Mouse (Mus musculus) heart, embryonic 15.5 days (tissue): ENCODE measurements around the gene Cyp4x1. TPM values are rescaled to one million over a fixed set of nuclear protein-coding genes. Genes with fewer than 3 reads are reported as not detected.

ENCODE experiments used
- ATAC-seq: fragments of 200-750 bp; cut with Nextera tagmentation; replicated peaks from 2 replicates; pipeline ENCODE4 v1.8.0; 2017; ENCODE audit warnings: low read depth, moderate TSS enrichment; ENCODE audit not compliant: insufficient number of reproducible peaks, insufficient read depth, low FRiP score
- H3K27ac ChIP-seq: fragments of 300-500 bp; sonication (generic); 2 replicates; pipeline ENCODE4 v1.5.1; 2015; ENCODE audit warnings: mild to moderate bottlenecking, inconsistent platforms
- H3K27me3 ChIP-seq: fragments of 300-500 bp; sonication (generic); 2 replicates; pipeline ENCODE4 v1.6.1; 2015; ENCODE audit warnings: inconsistent platforms
- H3K36me3 ChIP-seq: fragments of 300-500 bp; sonication (generic); 2 replicates; pipeline ENCODE4 v1.6.1; 2015; ENCODE audit warnings: mild to moderate bottlenecking, inconsistent platforms
- H3K4me1 ChIP-seq: fragments of 300-500 bp; sonication (generic); replicated peaks from 2 replicates; pipeline ENCODE4 v1.6.1; 2015; ENCODE audit warnings: inconsistent platforms
- H3K4me2 ChIP-seq: fragments of 300-500 bp; sonication (generic); 2 replicates; pipeline ENCODE4 v1.6.1; 2015; ENCODE audit warnings: inconsistent platforms, mild to moderate bottlenecking, moderate library complexity
- H3K4me3 ChIP-seq: fragments of 300-500 bp; sonication (generic); 2 replicates; pipeline ENCODE4 v1.5.1; 2015; ENCODE audit warnings: mild to moderate bottlenecking, inconsistent platforms
- H3K9ac ChIP-seq: fragments of 300-500 bp; sonication (generic); 2 replicates; pipeline ENCODE4 v1.6.1; 2015; ENCODE audit warnings: mild to moderate bottlenecking, inconsistent platforms
- H3K9me3 ChIP-seq: fragments of 300-500 bp; sonication (generic); replicated peaks from 2 replicates; pipeline ENCODE4 v1.6.1; 2016; ENCODE audit warnings: inconsistent platforms
- WGBS: fragments of 180-500 bp; shearing (Covaris S2); methylation state at CpG from one replicate; pipeline ENCODE4 v1.1.7; 2015; ENCODE audit warnings: mixed read lengths; 5-methylcytosine and 5-hydroxymethylcytosine counted together
- polyA plus RNA-seq: library from polyadenylated mRNA; unstranded; fragments of >200 nt; fragmentation: Nextera tagmentation; extraction: Ambion mirVana; gene quantifications from 2 replicates; pipeline ENCODE4 v1.2.1, GENCODE M21; 2015

Gene Cyp4x1
- polyA plus RNA-seq, 1 experiment from 2014 or later, result not detected

DNA sequence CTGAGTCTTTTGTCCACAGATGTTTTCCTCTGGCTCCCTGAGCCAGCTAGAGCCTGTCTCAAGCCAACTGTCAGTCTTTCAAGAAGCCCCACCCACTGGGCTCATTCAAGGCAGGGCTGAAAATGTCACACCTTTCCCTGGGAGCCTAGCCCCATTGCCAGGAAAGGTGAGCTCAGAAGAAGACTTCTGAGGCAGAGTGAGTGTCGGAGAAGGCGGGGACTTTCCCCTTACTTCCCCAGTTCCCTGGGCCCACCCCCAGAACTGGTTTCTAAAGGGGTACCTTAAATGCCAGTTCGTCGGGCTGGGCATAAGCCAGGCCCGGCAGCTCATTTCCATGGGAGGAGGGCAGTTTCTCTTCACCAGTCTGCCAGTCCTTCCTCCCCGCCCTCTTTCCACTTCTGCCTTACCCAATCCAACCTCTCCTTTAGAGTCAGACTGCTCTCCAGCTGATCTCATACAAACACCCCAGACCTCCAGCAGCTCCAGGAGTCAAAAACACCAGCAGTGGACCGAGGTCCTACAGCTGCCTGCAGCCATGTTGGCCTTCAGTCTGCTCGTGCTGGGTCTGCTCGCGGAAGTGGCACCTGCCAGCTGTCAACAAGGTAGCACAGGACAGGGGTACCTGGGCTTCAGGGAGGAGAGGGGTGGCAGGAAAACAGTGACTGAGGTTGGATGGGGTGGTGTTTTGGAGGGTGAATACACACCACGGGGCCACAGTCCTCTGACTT is 45.3 kb downstream of the Cyp4x1 start, which contains the start of gene Pdzk1ip1:
Pdzk1ip1 (plus strand) TSS at position 98 of the 728 bp plus-strand sequence.
- H3K27me3 ChIP-seq, result peaks cover 48% of the 10 kb centered on the region
- H3K4me2 ChIP-seq, result peak within 1 kb of the TSS; percentile 47
- peaks cover 6% of the 10 kb centered on the region; the same call in 1 of the 2 replicates for H3K4me1 ChIP-seq
- no peaks in the 10 kb centered on the region for H3K9me3 ChIP-seq
- WGBS, result 17% methylated on average over 11 of the region's 11 CpGs
- no peak within 1 kb of the TSS for H3K9ac ChIP-seq
- no peak for ATAC-seq
- no peak within 1 kb of the TSS for H3K27ac ChIP-seq
- H3K4me3 ChIP-seq, result peak within 1 kb of the TSS; percentile 27
- H3K36me3 ChIP-seq, result no peaks in the 10 kb centered on the region

- Histone ChIP-seq H3K4me1 (peaks cover 6% of the 10 kb centered on the region; the same call in 1 of the 2 replicates), H3K4me2 (no peak overlapping the region), H3K9ac (no peak overlapping the region), H3K4me3 (no peak overlapping the region), H3K27me3 (peaks cover 43% of the 10 kb centered on the region), H3K27ac (no peak overlapping the region), H3K9me3 (no peaks in the 10 kb centered on the region), H3K36me3 (no peaks in the 10 kb centered on the region)
- 55% methylated on average over 3 of the region's 3 CpGs for WGBS
- ATAC-seq, result no peak
Observed at GRCm38 (mm10) chr4:115086763-115087415, 47.2 kb downstream of the Cyp4x1 start.

GRCm38 (mm10) chr4:115086257-115086656 is 47.8 kb downstream of the Cyp4x1 start:
- no peak overlapping the region for H3K27ac ChIP-seq

DNA sequence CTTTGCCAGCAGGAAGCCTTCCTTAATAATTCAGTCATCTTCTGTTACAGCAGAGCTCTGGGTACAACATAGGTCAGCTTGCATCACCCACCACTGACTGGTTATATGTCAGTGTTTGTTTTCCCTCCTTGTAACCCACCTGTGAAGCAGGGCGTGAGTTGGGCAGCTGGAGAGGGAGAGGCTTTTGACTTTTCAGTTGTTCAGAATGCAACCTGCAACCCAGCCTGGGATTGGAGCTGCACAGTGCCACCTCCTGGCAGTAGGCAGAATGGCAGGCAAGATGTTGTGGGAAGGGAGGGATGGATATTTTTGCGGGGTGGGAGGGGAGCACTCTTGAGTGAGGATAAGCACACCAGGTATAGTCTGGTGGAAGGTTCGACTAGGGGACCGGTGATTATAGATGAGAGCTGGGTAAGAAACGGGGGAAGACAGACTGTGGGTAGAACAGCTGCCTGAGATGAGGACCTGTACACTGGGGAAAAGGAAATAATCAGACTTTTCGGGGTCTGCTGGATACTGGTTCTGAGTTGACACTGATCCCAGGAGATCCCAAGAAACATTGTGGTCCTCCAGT is 48.5 kb downstream of the Cyp4x1 start:
- ATAC-seq, result no peak; the same call in 1 of the 2 replicates
- Histone ChIP-seq H3K9ac (no peak overlapping the region), H3K27me3 (peaks cover 43% of the 10 kb centered on the region), H3K36me3 (no peaks in the 10 kb centered on the region), H3K4me3 (no peak overlapping the region), H3K9me3 (no peaks in the 10 kb centered on the region), H3K4me1 (peaks cover 6% of the 10 kb centered on the region; the same call in 1 of the 2 replicates), H3K4me2 (no peak overlapping the region), H3K27ac (no peak overlapping the region)
- WGBS, result 21% methylated on average over 6 of the region's 6 CpGs

More at GRCm38 (mm10) chr4:115086257-115086656, 47.8 kb downstream of the Cyp4x1 start:
- no peak overlapping the region for H3K4me3 ChIP-seq
- 65% methylated on average over 4 of the region's 4 CpGs for WGBS
- H3K36me3 ChIP-seq, result no peaks in the 10 kb centered on the region
- no peak overlapping the region for H3K4me2 ChIP-seq
- no peak for ATAC-seq
- peaks cover 43% of the 10 kb centered on the region for H3K27me3 ChIP-seq
- no peak overlapping the region for H3K9ac ChIP-seq
- no peaks in the 10 kb centered on the region for H3K9me3 ChIP-seq
- peaks cover 6% of the 10 kb centered on the region; the same call in 1 of the 2 replicates for H3K4me1 ChIP-seq

DNA sequence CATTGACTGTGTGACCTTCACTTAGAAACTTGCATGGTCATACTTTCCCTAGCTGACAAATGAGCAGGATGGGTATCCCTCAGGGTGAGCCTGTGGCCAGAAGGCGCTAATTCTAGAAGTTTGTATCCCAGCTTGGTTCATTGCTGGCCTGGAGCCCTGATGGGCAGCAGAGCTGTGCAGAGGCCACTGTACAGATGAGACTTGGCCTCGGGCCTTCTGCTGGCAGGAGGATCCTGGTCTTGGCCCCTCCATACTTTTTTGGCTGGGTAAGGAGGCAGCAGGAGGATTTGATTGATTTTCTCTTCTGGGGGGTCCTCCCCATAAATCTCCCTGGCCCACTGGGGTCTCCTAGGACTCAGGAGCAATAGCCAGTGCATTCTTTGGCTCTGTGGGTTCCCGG is 51.0 kb downstream of the Cyp4x1 start:
- ATAC-seq, result no peak
- Histone ChIP-seq H3K27ac (no peak overlapping the region), H3K9ac (no peak overlapping the region), H3K36me3 (no peaks in the 10 kb centered on the region), H3K4me3 (no peak overlapping the region), H3K27me3 (peaks cover 28% of the 10 kb centered on the region), H3K4me1 (peaks cover 9% of the 10 kb centered on the region), H3K9me3 (no peaks in the 10 kb centered on the region), H3K4me2 (no peak overlapping the region)
- 74% methylated on average over 3 of the region's 3 CpGs for WGBS

GRCm38 (mm10) chr4:115079821-115080349 is 54.2 kb downstream of the Cyp4x1 start:
- Histone ChIP-seq H3K36me3 (no peaks in the 10 kb centered on the region), H3K4me1 (peaks cover 9% of the 10 kb centered on the region), H3K4me3 (no peak overlapping the region), H3K27ac (no peak overlapping the region), H3K9me3 (no peaks in the 10 kb centered on the region), H3K9ac (no peak overlapping the region), H3K27me3 (peaks cover 5% of the 10 kb centered on the region), H3K4me2 (no peak overlapping the region)
- WGBS, result 27% methylated on average over 5 of the region's 5 CpGs
- no peak for ATAC-seq

DNA sequence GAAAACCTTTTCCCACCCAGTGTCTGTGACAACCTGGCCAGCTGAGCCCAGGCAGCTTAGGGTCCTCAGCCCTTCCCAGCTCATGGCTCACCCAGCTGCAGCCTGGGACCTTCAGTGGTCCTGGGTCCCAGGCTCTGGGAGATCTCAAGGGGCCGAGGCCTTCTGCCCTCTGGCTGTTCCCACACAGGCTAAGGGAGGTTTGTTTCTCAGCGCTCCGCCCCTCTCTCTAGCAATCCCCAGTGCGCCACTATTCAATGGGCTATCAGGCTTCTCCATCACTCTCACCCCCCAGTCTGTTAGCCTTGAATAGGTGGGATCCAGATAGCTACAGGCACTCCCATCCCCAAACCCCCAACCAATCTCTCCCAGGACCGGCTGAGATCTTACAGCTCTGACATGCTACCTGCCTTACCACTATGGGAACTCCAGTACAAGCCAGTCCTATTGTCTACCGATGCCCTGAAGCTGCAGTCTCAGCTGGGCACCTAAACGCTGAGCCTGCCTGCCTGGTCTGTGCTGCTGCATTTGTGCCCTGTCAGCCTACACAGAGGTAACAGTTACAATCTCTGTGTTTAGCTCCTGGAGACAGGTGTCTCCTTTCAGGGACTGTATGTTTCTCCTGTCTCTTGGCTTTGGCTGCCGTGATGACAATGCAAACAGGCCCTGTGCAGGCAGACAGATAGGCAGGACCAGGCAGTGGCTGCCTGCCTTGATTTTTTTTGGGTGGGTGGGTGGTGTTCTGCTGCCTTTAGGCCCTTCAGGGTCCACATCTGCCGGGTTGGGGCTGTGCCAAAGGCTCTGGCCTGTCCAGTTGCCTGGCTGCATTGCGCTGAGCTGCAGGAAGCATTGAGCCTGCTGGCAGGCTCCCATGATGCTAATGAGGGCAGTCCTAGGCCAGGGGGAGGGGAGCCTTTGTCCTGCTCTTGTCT is 54.9 kb downstream of the Cyp4x1 start:
- H3K27me3 ChIP-seq, result no peaks in the 10 kb centered on the region
- H3K4me1 ChIP-seq, result peaks cover 9% of the 10 kb centered on the region
- no peak overlapping the region for H3K4me2 ChIP-seq
- H3K4me3 ChIP-seq, result no peak overlapping the region
- no peak overlapping the region for H3K9ac ChIP-seq
- no peaks in the 10 kb centered on the region for H3K36me3 ChIP-seq
- no peak overlapping the region for H3K27ac ChIP-seq
- no peaks in the 10 kb centered on the region for H3K9me3 ChIP-seq
- peak; percentile 51 for ATAC-seq
- WGBS, result 35% methylated on average over 10 of the region's 10 CpGs

DNA sequence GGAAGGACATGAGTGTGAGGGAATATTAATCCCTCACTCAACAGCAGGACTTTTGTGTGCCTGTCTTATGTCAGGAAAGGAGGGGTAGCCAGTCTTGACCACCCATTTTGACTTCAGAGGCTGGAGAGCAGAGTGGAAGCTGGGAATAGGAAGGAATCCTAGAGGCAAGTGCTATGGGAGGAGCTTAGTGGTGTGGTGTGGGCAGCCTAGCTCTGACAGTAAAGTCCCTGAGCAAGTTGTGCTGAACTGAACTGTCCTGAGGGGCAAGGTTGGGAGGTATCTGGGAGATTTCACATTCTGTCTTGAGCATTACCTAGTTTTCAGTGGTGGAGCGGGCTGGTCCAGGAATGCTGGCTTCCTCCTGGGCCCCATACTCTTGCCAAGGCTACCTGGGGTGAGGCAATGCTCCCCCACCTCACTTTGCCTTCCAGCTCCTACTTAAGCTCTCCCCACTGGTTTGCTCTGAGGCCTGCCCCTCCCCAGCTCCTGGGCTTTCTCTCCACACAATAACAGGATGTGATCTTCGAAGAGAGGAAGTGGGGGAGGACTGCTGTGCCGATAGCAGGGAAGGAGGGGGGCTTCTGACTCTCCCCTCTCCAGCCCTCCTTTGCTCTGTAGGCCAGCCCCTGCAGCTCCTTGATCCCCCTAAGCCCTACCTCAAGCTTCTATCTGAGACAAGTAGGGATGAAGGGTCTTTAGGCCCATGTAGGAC is 58.7 kb downstream of the Cyp4x1 start:
- Histone ChIP-seq H3K4me2 (no peak overlapping the region), H3K9me3 (no peaks in the 10 kb centered on the region), H3K4me1 (peaks cover 9% of the 10 kb centered on the region), H3K27me3 (peaks cover 11% of the 10 kb centered on the region), H3K4me3 (no peak overlapping the region), H3K36me3 (no peaks in the 10 kb centered on the region), H3K9ac (no peak overlapping the region), H3K27ac (peak overlapping the region; percentile 77)
- 33% methylated on average over 3 of the region's 3 CpGs for WGBS
- peak; percentile 71 for ATAC-seq

DNA sequence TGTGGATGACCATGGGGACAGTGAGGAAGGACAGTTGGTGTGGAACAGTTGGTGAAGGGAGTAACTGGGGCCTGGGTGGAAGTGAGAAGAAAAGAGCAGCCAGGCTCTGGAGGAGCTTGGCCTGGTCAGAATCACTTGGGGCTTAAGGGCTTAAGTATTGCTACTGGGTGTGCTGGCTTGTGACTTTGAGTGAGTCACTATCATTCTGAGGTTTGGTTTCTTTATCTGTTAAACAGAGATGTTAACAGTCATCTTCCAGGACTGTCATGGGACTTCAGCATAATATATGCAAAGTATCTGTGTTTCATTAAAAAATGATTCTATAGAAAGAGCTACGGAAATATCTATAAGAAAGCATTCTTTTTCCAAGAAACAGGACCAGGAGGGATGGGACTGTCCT is 59.3 kb downstream of the Cyp4x1 start:
- Histone ChIP-seq H3K36me3 (no peaks in the 10 kb centered on the region), H3K9ac (no peak overlapping the region), H3K27ac (peak overlapping the region; percentile 77), H3K4me1 (peaks cover 6% of the 10 kb centered on the region), H3K27me3 (peaks cover 11% of the 10 kb centered on the region), H3K9me3 (no peaks in the 10 kb centered on the region), H3K4me2 (no peak overlapping the region), H3K4me3 (no peak overlapping the region)
- 70% methylated on average over 1 of the region's 1 CpGs for WGBS
- no peak for ATAC-seq

GRCm38 (mm10) chr4:115071668-115072067 is 62.4 kb downstream of the Cyp4x1 start:
- Histone ChIP-seq H3K9me3 (no peaks in the 10 kb centered on the region), H3K27me3 (peaks cover 24% of the 10 kb centered on the region), H3K36me3 (no peaks in the 10 kb centered on the region), H3K4me2 (no peak overlapping the region), H3K4me1 (no peaks in the 10 kb centered on the region), H3K4me3 (no peak overlapping the region), H3K9ac (no peak overlapping the region), H3K27ac (no peak overlapping the region)
- WGBS, result 30% methylated on average over 1 of the region's 1 CpGs
- no peak for ATAC-seq
